Mouse (Mus musculus) heart, embryonic 13.5 days (tissue): ENCODE results near the gene Gm20671. TPM values are rescaled to one million over a fixed set of nuclear protein-coding genes. Genes with fewer than 3 reads are reported as not detected.
"Not testable (repeated sequence)": the region's sequence is repeated elsewhere in the genome, so short reads cannot be mapped to it uniquely, and the experiment has no call there.

Source experiments
- ATAC-seq: fragments of 200-750 bp; cut with Nextera tagmentation; 2 replicates; pipeline ENCODE4 v1.8.0; 2017; ENCODE audit warnings: moderate TSS enrichment; ENCODE audit not compliant: insufficient number of reproducible peaks, low FRiP score, low TSS enrichment; ENCODE audit errors: extremely low read depth
- H3K27ac ChIP-seq: fragments of 300-500 bp; sonication (generic); replicated peaks from 2 replicates; pipeline ENCODE4 v1.5.1; 2015; ENCODE audit warnings: moderate library complexity, mild to moderate bottlenecking, inconsistent platforms
- H3K27me3 ChIP-seq: fragments of 300-500 bp; sonication (generic); replicated peaks from 2 replicates; pipeline ENCODE4 v1.6.1; 2015; ENCODE audit warnings: mild to moderate bottlenecking, inconsistent platforms
- H3K36me3 ChIP-seq: fragments of 300-500 bp; sonication (generic); 2 replicates; pipeline ENCODE4 v1.6.1; 2015; ENCODE audit warnings: mild to moderate bottlenecking, inconsistent platforms
- H3K4me1 ChIP-seq: fragments of 300-500 bp; sonication (generic); 2 replicates; pipeline ENCODE4 v1.6.1; 2015; ENCODE audit warnings: inconsistent platforms
- H3K4me2 ChIP-seq: fragments of 300-500 bp; sonication (generic); 2 replicates; pipeline ENCODE4 v1.6.1; 2015; ENCODE audit warnings: inconsistent platforms, mild to moderate bottlenecking, moderate library complexity
- H3K4me3 ChIP-seq: fragments of 300-500 bp; sonication (generic); 2 replicates; pipeline ENCODE4 v1.5.1; 2015; ENCODE audit warnings: moderate library complexity, mild to moderate bottlenecking, inconsistent platforms
- H3K9ac ChIP-seq: fragments of 300-500 bp; sonication (generic); 2 replicates; pipeline ENCODE4 v1.6.1; 2015; ENCODE audit warnings: inconsistent platforms, mild to moderate bottlenecking, moderate library complexity
- H3K9me3 ChIP-seq: fragments of 300-500 bp; sonication (generic); 2 replicates; pipeline ENCODE4 v1.6.1; 2016; ENCODE audit warnings: inconsistent platforms
- WGBS: fragments of 180-500 bp; shearing (Covaris S2); methylation state at CpG from one replicate; pipeline ENCODE4 v1.1.7; 2015; ENCODE audit warnings: mixed read lengths; 5-methylcytosine and 5-hydroxymethylcytosine counted together
- polyA plus RNA-seq: library from polyadenylated mRNA; unstranded; fragments of >200 nt; fragmentation: Nextera tagmentation; extraction: Ambion mirVana; gene quantifications from 2 replicates; pipeline ENCODE4 v1.2.1, GENCODE M21; 2015

Gm20671 gene
- polyA plus RNA-seq, 1 experiment from 2014 or later: not detected

DNA sequence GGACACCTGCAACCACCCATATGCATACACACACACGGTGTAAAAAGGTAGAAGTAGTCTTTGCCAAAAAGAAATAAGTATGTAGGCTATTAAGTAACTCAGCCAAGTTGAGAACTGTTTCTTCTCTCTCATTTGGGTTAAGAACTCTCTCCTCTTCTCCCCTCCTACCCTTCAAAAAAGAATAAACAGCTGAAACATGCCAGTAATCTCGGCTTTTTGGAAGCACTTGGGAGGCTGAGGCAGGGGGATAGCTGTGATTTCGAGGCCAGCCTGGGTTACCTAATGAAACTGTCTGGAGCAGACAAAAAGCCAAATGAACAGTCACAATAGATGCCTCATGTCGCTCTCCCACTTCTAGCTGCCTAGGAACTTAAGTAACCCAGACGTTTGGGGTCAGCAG is 42.2 kb downstream of the Gm20671 start:
- Histone ChIP-seq H3K4me2 (peak overlapping the region; percentile 85), H3K27ac (no peak overlapping the region), H3K9ac (peak overlapping the region; percentile 82), H3K27me3 (no peaks in the 10 kb centered on the region), H3K4me3 (peak overlapping the region; percentile 77), H3K4me1 (peaks cover 10% of the 10 kb centered on the region), H3K9me3 (no peaks in the 10 kb centered on the region), H3K36me3 (peaks cover 18% of the 10 kb centered on the region)
- 24% methylated on average over 5 of the region's 5 CpGs for WGBS
- ATAC-seq: no peak

- H3K4me2 ChIP-seq: no peak overlapping the region
- H3K27me3 ChIP-seq: no peaks in the 10 kb centered on the region
- H3K9me3 ChIP-seq: no peaks in the 10 kb centered on the region
- H3K36me3 ChIP-seq: no peaks in the 10 kb centered on the region
- H3K4me1 ChIP-seq: peaks cover 10% of the 10 kb centered on the region
- no peak overlapping the region for H3K4me3 ChIP-seq
- H3K27ac ChIP-seq: no peak overlapping the region
- no peak overlapping the region for H3K9ac ChIP-seq
- no peak for ATAC-seq
- WGBS: 82% methylated on average over 5 of the region's 5 CpGs
These were observed 45.3 kb downstream of the Gm20671 start for GRCm38 (mm10) chr5:32781596-32781995.

DNA sequence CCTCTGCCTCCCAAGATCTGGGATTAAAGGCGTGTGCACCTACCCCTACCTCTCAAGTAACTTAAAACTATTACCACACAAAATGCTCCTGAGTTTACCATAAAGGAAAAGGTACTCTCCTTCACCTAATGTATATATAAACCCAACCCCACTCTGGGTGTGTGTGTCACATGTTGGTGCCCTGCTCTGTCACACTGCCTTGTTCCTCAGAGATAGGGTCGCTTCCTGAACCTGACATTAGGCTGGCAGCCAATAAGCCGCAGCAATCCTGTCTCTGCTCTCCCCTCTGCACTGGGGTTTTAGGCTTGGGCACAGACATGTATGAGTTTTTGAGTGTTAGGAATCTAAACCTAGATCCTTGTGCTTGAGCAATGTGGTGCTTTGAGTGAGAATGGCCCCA is 48.7 kb downstream of the Gm20671 start:
- WGBS: 76% methylated on average over 3 of the region's 3 CpGs
- Histone ChIP-seq H3K9ac (no peak overlapping the region), H3K4me3 (no peak overlapping the region), H3K4me2 (no peak overlapping the region), H3K9me3 (no peaks in the 10 kb centered on the region), H3K36me3 (peaks cover 11% of the 10 kb centered on the region), H3K4me1 (no peaks in the 10 kb centered on the region), H3K27me3 (no peaks in the 10 kb centered on the region), H3K27ac (no peak overlapping the region)
- no peak for ATAC-seq

- H3K27me3 ChIP-seq: no peaks in the 10 kb centered on the region
- H3K27ac ChIP-seq: no peak overlapping the region
- peaks cover 5% of the 10 kb centered on the region for H3K4me1 ChIP-seq
- WGBS: 85% methylated on average over 2 of the region's 2 CpGs
- no peak for ATAC-seq
- no peaks in the 10 kb centered on the region for H3K9me3 ChIP-seq
- H3K4me2 ChIP-seq: no peak overlapping the region
- H3K36me3 ChIP-seq: peaks cover 23% of the 10 kb centered on the region
- H3K9ac ChIP-seq: no peak overlapping the region
- H3K4me3 ChIP-seq: no peak overlapping the region
These were observed 54.5 kb downstream of the Gm20671 start for GRCm38 (mm10) chr5:32772361-32772760.

DNA sequence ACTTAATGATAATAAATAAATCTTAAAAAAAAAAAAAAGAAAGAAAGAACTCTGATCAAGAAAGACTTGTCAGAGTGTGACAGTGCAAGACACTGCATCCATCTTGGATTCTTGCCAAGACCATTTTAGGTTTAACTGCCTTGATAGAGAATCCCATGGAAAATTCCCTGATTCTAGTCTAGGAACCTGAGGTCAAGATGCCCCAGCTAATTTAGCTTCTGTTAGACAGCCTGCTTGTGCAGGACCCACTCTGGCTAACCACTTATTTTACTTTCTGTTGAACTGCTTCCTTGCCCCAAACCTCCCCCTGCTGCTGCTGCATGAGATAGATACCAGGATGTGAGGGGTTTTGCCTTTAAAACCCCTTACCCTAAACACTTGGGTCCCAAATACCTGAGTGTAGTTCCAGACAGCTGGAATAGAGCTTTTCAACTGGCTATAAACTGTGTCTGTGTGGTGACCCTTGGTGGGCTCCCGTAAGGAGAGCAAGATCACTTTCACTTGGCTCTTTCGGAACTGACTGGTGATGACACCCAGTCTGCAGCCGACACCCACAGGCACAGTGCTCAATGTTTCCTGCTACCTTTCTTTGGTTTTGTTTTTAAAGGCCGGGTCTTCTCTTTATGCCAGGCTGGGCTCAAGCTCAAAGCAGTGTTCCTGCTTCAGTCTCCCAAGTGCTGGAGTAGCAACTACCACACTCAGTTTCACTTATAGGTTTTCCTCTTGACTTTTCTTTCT is 59.1 kb downstream of the Gm20671 start:
- Histone ChIP-seq H3K36me3 (peaks cover 27% of the 10 kb centered on the region), H3K27ac (no peak overlapping the region), H3K4me3 (no peak overlapping the region), H3K27me3 (peaks cover 11% of the 10 kb centered on the region), H3K9ac (no peak overlapping the region), H3K9me3 (no peaks in the 10 kb centered on the region), H3K4me2 (no peak overlapping the region), H3K4me1 (peaks cover 17% of the 10 kb centered on the region)
- WGBS: 82% methylated on average over 4 of the region's 4 CpGs
- no peak for ATAC-seq

DNA sequence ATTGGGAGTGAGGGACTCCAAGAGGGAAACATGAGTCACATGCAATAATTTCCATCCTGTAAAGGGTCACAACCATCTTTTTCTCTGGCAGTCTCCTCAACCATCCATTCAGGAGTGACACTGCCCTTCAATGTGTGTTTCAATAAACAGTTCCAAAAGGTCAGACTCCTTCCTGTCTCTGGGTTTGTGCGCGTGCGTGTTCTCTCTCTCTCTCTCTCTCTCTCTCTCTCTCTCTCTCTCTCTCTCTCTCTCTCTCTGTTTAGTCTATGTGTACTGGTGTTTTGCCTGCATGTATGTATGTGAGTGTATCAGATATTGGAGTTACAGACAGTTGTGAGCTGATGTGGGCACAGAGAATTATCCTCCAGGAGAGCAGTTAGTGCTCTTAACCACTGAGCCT is 59.9 kb downstream of the Gm20671 start:
- no peak overlapping the region for H3K27ac ChIP-seq
- H3K27me3 ChIP-seq: peaks cover 11% of the 10 kb centered on the region
- peaks cover 24% of the 10 kb centered on the region for H3K36me3 ChIP-seq
- ATAC-seq: no peak
- 96% methylated on average over 3 of the region's 3 CpGs for WGBS
- H3K4me3 ChIP-seq: no peak overlapping the region
- no peaks in the 10 kb centered on the region for H3K9me3 ChIP-seq
- H3K4me2 ChIP-seq: no peak overlapping the region
- no peak overlapping the region for H3K9ac ChIP-seq
- peaks cover 20% of the 10 kb centered on the region for H3K4me1 ChIP-seq

DNA sequence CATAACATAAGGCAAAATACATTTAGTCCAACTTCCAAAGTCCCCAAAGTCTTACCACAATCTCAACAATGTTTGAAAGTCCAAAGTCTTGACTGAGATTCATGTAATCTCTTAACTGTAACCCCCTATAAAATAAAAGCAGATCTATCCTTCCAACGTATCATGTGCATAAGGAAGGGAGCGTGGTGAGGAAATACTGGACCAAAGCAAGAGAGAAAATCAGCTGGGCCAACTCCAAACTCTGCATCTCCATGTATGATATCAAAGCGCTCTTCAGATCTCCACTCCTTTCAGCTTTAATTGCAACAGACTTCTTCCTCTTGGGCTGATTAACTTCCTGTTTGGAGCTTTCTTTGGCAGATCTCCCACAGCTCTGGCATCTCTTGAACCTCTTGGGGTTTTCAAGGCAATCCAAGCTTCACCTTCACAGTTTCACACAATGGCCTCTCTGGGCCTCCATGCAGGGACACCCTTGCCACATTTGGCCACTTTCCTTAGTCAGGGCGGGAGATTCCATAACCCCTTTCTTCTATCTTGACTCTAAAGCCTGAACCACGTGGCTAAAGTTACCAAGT is 65.3 kb downstream of the Gm20671 start:
- H3K36me3 ChIP-seq: peaks cover 21% of the 10 kb centered on the region
- WGBS: 65% methylated on average over 5 of the region's 5 CpGs
- H3K27me3 ChIP-seq: peaks cover 11% of the 10 kb centered on the region
- H3K27ac ChIP-seq: 0 out of 2 replicates have a peak overlapping the region, but pooled peaks have one; percentile 20
- no peaks in the 10 kb centered on the region for H3K9me3 ChIP-seq
- peaks cover 31% of the 10 kb centered on the region for H3K4me1 ChIP-seq
- no peak overlapping the region for H3K9ac ChIP-seq
- no peak overlapping the region for H3K4me3 ChIP-seq
- ATAC-seq: no peak
- no peak overlapping the region for H3K4me2 ChIP-seq

DNA sequence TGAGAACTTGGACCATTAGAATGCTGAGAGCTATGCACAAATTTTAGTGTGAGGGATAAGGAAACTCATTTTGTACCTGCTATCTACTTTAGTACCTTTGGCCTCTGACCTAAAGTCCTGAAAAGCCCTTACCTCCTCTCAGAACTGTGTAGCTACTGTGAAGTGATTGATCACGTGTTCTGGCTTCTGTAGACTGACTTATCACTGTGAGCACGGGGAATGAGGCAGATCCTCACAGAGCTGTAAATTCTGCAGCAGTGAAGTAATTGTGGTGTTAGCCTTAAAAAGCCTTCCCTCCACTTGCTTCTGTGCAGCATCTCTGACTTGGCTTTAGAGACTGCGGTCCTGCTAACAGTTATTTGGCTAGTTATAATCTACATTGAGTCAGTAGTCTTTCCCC is 66.1 kb downstream of the Gm20671 start:
- Histone ChIP-seq H3K27me3 (peaks cover 11% of the 10 kb centered on the region), H3K4me1 (peaks cover 24% of the 10 kb centered on the region), H3K9me3 (no peaks in the 10 kb centered on the region), H3K4me2 (no peak overlapping the region), H3K36me3 (peaks cover 25% of the 10 kb centered on the region), H3K4me3 (no peak overlapping the region), H3K9ac (no peak overlapping the region), H3K27ac (0 out of 2 replicates have a peak overlapping the region, but pooled peaks have one; percentile 20)
- 41% methylated on average over 3 of the region's 3 CpGs for WGBS
- no peak for ATAC-seq

DNA sequence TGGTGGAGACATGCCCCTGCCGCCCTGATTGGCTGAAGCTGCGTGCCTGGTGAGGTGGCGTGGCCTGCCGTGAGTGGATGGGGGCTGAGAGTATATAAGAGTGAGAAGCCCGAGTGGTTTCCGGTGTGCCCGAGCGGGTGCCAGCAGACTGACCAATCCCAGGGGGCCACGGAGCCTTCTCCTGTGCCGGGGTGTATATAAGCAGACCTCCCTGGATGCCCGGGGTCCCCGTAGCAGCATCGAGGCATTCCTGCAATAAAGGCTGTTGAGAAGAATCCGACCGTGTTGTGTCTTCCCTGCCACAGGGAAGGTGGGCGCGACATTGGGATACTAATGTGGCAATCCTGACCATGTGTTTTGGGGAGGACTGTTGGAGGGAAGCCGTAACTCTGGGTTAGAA is 66.6 kb downstream of the Gm20671 start:
- not testable (repeated sequence) for H3K4me3 ChIP-seq, H3K9me3 ChIP-seq, H3K27ac ChIP-seq, H3K4me2 ChIP-seq, H3K9ac ChIP-seq, ATAC-seq
- Histone ChIP-seq H3K36me3 (peaks cover 26% of the 10 kb centered on the region), H3K4me1 (peaks cover 19% of the 10 kb centered on the region), H3K27me3 (peaks cover 11% of the 10 kb centered on the region)
- 91% methylated on average over 18 of the region's 18 CpGs for WGBS

DNA sequence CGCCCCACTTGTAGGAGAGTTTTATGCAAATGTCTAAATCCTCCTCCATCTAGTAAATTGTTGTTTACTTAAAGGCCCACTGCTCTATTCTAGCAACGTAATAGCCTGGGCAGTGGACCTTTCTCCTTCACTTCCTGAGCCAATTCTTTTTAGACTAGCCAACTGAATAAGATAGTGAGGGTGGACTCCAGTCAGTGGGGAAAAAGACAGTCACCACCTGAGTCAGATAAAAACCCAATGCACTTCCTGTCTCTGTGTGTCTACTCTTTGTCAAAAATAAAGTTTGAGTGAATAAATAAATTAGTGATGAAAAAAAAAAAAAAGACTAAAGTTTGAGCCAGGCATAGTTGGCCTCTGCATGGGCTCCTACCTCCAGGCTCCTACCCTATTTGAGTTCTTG is 67.2 kb downstream of the Gm20671 start:
- no peak for ATAC-seq
- Histone ChIP-seq H3K27ac (no peak overlapping the region), H3K4me2 (no peak overlapping the region), H3K9ac (no peak overlapping the region), H3K4me3 (no peak overlapping the region), H3K9me3 (no peaks in the 10 kb centered on the region), H3K36me3 (peaks cover 25% of the 10 kb centered on the region), H3K4me1 (peaks cover 19% of the 10 kb centered on the region), H3K27me3 (peaks cover 9% of the 10 kb centered on the region)
- 73% methylated on average over 2 of the region's 2 CpGs for WGBS

DNA sequence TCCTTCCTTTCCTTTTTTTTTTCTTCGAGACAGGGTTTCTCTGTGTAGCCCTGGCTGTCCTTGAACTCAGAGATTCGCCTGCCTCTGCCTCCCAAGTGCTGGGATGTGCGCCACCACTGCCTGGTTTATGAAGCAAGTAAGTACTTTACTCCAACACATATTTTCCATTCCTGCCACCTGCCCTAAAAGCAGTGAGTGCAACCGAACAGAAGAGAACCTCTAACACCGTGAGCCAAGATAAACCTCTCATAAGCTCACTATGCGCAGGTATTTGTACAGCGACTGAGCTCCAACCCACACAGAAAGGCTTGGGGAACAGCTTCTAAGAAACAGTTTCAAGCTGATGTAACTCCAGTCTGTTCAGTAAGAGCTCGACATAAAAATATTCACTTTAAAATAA is 70.8 kb downstream of the Gm20671 start:
- H3K27me3 ChIP-seq: no peaks in the 10 kb centered on the region; the same call in 1 of the 2 replicates
- H3K9ac ChIP-seq: no peak overlapping the region
- H3K9me3 ChIP-seq: no peaks in the 10 kb centered on the region
- H3K4me1 ChIP-seq: peaks cover 8% of the 10 kb centered on the region
- ATAC-seq: no peak
- 0 out of 2 replicates have a peak, but pooled peaks cover 4% of the 10 kb centered on the region for H3K36me3 ChIP-seq
- no peak overlapping the region for H3K4me2 ChIP-seq
- no peak overlapping the region for H3K4me3 ChIP-seq
- 89% methylated on average over 8 of the region's 8 CpGs for WGBS
- no peak overlapping the region for H3K27ac ChIP-seq

GRCm38 (mm10) chr5:32751736-32752135 is 75.2 kb downstream of the Gm20671 start:
- H3K9me3 ChIP-seq: no peaks in the 10 kb centered on the region
- H3K9ac ChIP-seq: no peak overlapping the region
- H3K27ac ChIP-seq: no peak overlapping the region
- no peaks in the 10 kb centered on the region for H3K27me3 ChIP-seq
- H3K4me3 ChIP-seq: no peak overlapping the region
- 39% methylated on average over 2 of the region's 2 CpGs for WGBS
- no peak for ATAC-seq
- H3K36me3 ChIP-seq: 0 out of 2 replicates have a peak, but pooled peaks cover 4% of the 10 kb centered on the region
- H3K4me2 ChIP-seq: no peak overlapping the region
- peaks cover 7% of the 10 kb centered on the region for H3K4me1 ChIP-seq
